Mouse (Mus musculus) ovary, adult 18-20 months (tissue): ENCODE results near the gene Olfr821.
"Not testable (repeated sequence)": the region's sequence is repeated elsewhere in the genome, so short reads cannot be mapped to it uniquely, and the experiment has no call there.

Experiments
- DNase-seq: peaks from one replicate; pipeline ENCODE4 v3.0.0; 2022; ENCODE audit warnings: low spot score, mixed read lengths

The Olfr821 gene

GRCm38 (mm10) chr10:130030048-130030447 lies at the start of gene Olfr821:
Gene Olfr821, plus strand, starts transcription at chr10:130030348.
- DNase-seq: no peak

- DNase-seq: not testable (repeated sequence)
These were observed 48.3 kb upstream of the Olfr821 start for GRCm38 (mm10) chr10:129981867-129982266.

- not testable (repeated sequence) for DNase-seq
These were observed 45.2 kb upstream of the Olfr821 start, which contains the start of gene Gm10310 for GRCm38 (mm10) chr10:129984962-129985361. Gene Gm10310, minus strand, starts transcription at chr10:129985062.

GRCm38 (mm10) chr10:130004104-130004503 lies 26.0 kb upstream of the Olfr821 start:
- not testable (repeated sequence) for DNase-seq

DNA sequence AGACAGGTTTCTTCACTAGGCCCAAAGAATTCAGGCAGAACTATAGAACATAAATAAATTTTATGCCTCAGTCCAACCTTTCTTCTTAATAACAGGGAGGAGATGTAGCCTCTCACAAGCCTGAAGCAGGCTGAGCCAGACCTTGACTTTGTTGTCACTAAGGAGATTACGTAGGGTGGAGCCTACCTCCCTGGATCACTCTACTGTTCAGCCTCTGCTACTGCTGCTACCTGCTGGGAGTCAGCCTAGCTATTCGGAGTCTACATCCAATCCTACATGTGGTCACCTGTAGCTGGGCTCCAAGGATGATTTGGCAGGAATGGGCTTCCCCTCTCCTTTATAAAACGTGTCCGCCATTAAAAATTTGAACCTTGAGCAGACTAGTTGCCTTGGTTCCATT lies 24.8 kb upstream of the Olfr821 start:
- DNase-seq: not testable (repeated sequence)

GRCm38 (mm10) chr10:130012321-130012720 lies 17.8 kb upstream of the Olfr821 start, which contains the start of gene Olfr820:
Gene Olfr820, plus strand, starts transcription at chr10:130012621.
- DNase-seq: no peak

DNA sequence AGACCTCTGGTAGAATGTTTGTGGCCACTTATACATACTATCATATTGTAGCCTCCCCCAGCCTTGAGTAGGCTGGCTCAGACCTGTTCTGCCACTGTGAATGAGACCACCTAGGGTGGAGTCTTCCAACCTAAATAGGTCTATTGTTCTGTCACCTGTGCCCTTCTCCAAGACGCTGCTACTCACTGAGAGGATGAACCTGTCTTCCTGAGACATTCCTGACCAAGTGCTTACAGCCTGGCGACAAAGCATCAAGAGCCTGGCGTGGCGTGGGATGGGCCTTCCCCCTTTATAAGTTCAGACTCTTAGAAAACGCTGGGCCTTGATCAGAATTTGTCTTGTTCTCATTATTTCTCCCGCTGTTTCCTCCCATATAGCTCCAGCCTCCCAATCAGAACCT lies 6.9 kb downstream of the Olfr821 start:
- no peak for DNase-seq

- DNase-seq: no peak
These were observed 40.8 kb downstream of the Olfr821 start, which contains the start of gene Olfr822 for GRCm38 (mm10) chr10:130070910-130071309. Gene Olfr822, plus strand, starts transcription at chr10:130071210.
